Mouse (Mus musculus) MEL (cell line): Measurements from ENCODE around the gene Tbc1d23. TPM values are rescaled to one million over a fixed set of nuclear protein-coding genes. Genes with fewer than 3 reads are reported as not detected.

Experiments
- DNase-seq: peaks from one replicate; pipeline ENCODE4 v3.0.0; 2011; ENCODE audit warnings: low read depth, low spot score
- H3K27ac ChIP-seq: 2 replicates; pipeline ENCODE4 v1.5.1; 2012; ENCODE audit warnings: low read depth, mild to moderate bottlenecking, control low read depth, low read length, moderate library complexity; ENCODE audit not compliant: control insufficient read depth
- H3K27me3 ChIP-seq, 2 experiments: fragments of 150-350 bp in 1 of 2; sonication (generic) in 1 of 2; 2 replicates each; pipeline ENCODE4 v1.6.1; 2012; ENCODE audit warnings: low read length in 2 of 2, mild to moderate bottlenecking in 2 of 2, improper control_type of control experiment in 1 of 2, moderate library complexity in 1 of 2; ENCODE audit not compliant: insufficient read depth in 2 of 2, control insufficient read depth in 1 of 2
- H3K36me3 ChIP-seq, 2 experiments: 2 replicates each; pipeline ENCODE4 v1.6.1; 2012 to 2014; ENCODE audit warnings: low read length in 2 of 2, improper control_type of control experiment in 1 of 2, inconsistent platforms in 1 of 2, mild to moderate bottlenecking in 1 of 2; ENCODE audit not compliant: insufficient read depth in 2 of 2, control insufficient read depth in 1 of 2
- H3K4me1 ChIP-seq, 2 experiments: fragments of 150-350 bp in 1 of 2; sonication (generic) in 1 of 2; 2 replicates each; pipeline ENCODE4 v1.6.1; 2012; ENCODE audit warnings: low read length in 2 of 2, improper control_type of control experiment in 1 of 2, mild to moderate bottlenecking in 1 of 2; ENCODE audit not compliant: insufficient read depth in 2 of 2, control insufficient read depth in 1 of 2
- H3K4me3 ChIP-seq, 2 experiments: fragments of 150-350 bp in 1 of 2; sonication (generic) in 1 of 2; 2 replicates each; pipeline ENCODE4 v1.5.1; 2012; ENCODE audit warnings: low read depth in 2 of 2, low read length in 2 of 2, mild to moderate bottlenecking in 2 of 2, moderate library complexity in 2 of 2, control low read depth in 1 of 2, improper control_type of control experiment in 1 of 2; ENCODE audit not compliant: control insufficient read depth in 1 of 2, insufficient read depth in 1 of 2
- H3K79me2 ChIP-seq: 2 replicates; pipeline ENCODE4 v1.6.1; 2012; ENCODE audit warnings: mild to moderate bottlenecking, low read length, moderate library complexity; ENCODE audit not compliant: control insufficient read depth, poor library complexity, insufficient read depth
- H3K9ac ChIP-seq: 2 replicates; pipeline ENCODE4 v1.6.1; 2012; ENCODE audit warnings: low read depth, mild to moderate bottlenecking, control low read depth, low read length, moderate library complexity; ENCODE audit not compliant: control insufficient read depth, poor library complexity, severe bottlenecking
- H3K9me3 ChIP-seq: fragments of 150-350 bp; sonication (generic); replicated peaks from 2 replicates; pipeline ENCODE4 v1.6.1; 2012; ENCODE audit warnings: mild to moderate bottlenecking, low read length, improper control_type of control experiment, moderate library complexity; ENCODE audit not compliant: insufficient read depth
- E2F4 ChIP-seq: IDR thresholded peaks from 2 replicates; pipeline ENCODE4 v1.6.1; 2011; ENCODE audit warnings: low read depth, low read length, improper control_type of control experiment, borderline replicate concordance
- ELF1 ChIP-seq: IDR thresholded peaks from 2 replicates; pipeline ENCODE4 v1.6.1; 2014; ENCODE audit warnings: low read depth, mild to moderate bottlenecking, inconsistent platforms, low read length, improper control_type of control experiment, moderate library complexity
- EP300 ChIP-seq, 2 experiments: IDR thresholded peaks; 2 replicates each; pipeline ENCODE4 v1.6.1; 2011; ENCODE audit warnings: improper control_type of control experiment in 2 of 2, low read length in 2 of 2, low read depth in 1 of 2, mild to moderate bottlenecking in 1 of 2
- GABPA ChIP-seq: IDR thresholded peaks from 2 replicates; pipeline ENCODE4 v1.6.1; 2012; ENCODE audit warnings: low read depth, mild to moderate bottlenecking, inconsistent platforms, low read length, improper control_type of control experiment, moderate library complexity
- HCFC1 ChIP-seq: IDR thresholded peaks from 2 replicates; pipeline ENCODE4 v1.6.1; 2012; ENCODE audit warnings: low read depth, mild to moderate bottlenecking, inconsistent platforms, low read length, improper control_type of control experiment, moderate library complexity
- KAT2A ChIP-seq: conservative IDR thresholded peaks from 2 replicates; pipeline ENCODE4 v1.6.1; 2012; ENCODE audit warnings: low read depth, low read length, improper control_type of control experiment, inconsistent platforms
- MAFK ChIP-seq: IDR thresholded peaks from 2 replicates; pipeline ENCODE4 v1.6.1; 2011; ENCODE audit warnings: low read depth, mild to moderate bottlenecking, low read length, improper control_type of control experiment, borderline replicate concordance
- MEF2A ChIP-seq: IDR thresholded peaks from 2 replicates; pipeline ENCODE4 v1.6.1; 2014; ENCODE audit warnings: low read depth, mild to moderate bottlenecking, inconsistent platforms, low read length, improper control_type of control experiment; ENCODE audit not compliant: poor library complexity, insufficient replicate concordance, severe bottlenecking; ENCODE audit errors: extremely low read depth
- MYB ChIP-seq: IDR thresholded peaks from 2 replicates; pipeline ENCODE4 v1.6.1; 2011; ENCODE audit warnings: mild to moderate bottlenecking, low read depth, low read length, improper control_type of control experiment
- NRF1 ChIP-seq: IDR thresholded peaks from 2 replicates; pipeline ENCODE4 v1.6.1; 2014; ENCODE audit warnings: low read depth, mild to moderate bottlenecking, inconsistent platforms, low read length, improper control_type of control experiment, moderate library complexity; ENCODE audit not compliant: poor library complexity, insufficient read depth, severe bottlenecking
- TAL1 ChIP-seq: IDR thresholded peaks from 2 replicates; pipeline ENCODE4 v1.6.1; 2012; ENCODE audit warnings: mild to moderate bottlenecking, inconsistent platforms, low read length, moderate library complexity, mixed read lengths
- USF2 ChIP-seq, 2 experiments: IDR thresholded peaks; 2 replicates each; pipeline ENCODE4 v1.6.1; 2011 to 2012; ENCODE audit warnings: improper control_type of control experiment in 2 of 2, low read length in 2 of 2, borderline replicate concordance in 1 of 2, inconsistent platforms in 1 of 2, low read depth in 1 of 2, mild to moderate bottlenecking in 1 of 2; ENCODE audit not compliant: insufficient read depth in 1 of 2
- ZC3H11A ChIP-seq: IDR thresholded peaks from 2 replicates; pipeline ENCODE4 v1.6.1; 2012; ENCODE audit warnings: low read depth, mild to moderate bottlenecking, inconsistent platforms, low read length, improper control_type of control experiment
- ZNF384 ChIP-seq: IDR thresholded peaks from 2 replicates; pipeline ENCODE4 v1.6.1; 2012; ENCODE audit warnings: low read depth, mild to moderate bottlenecking, inconsistent platforms, low read length, improper control_type of control experiment
- polyA plus RNA-seq, 2 experiments: library from polyadenylated mRNA; stranded (reverse) in 1 of 2; unstranded in 1 of 2; fragments of >175 nt in 1 of 2; fragments of >200 nt in 1 of 2; gene quantifications; 2 replicates each; pipeline versions ENCODE4 v1.2.1 to v1.2.4; 2012; ENCODE audit warnings: low replicate concordance in 2 of 2, low read depth in 1 of 2; ENCODE audit not compliant: insufficient read length in 2 of 2, insufficient read depth in 1 of 2, missing spikeins in 1 of 2
- total RNA-seq: library from RNA; depleted of rRNA; stranded (reverse); fragments of 300-350 nt; gene quantifications from 2 replicates; pipeline ENCODE4 v1.2.3, GENCODE M21; 2012

Gene Tbc1d23
- total and polyA plus RNA-seq, 3 experiments = 16.9 to 18.1 TPM; not detected in 1

- Histone ChIP-seq H3K9ac (no peak overlapping the region), H3K27ac (no peak overlapping the region), H3K36me3 (no peaks in the 10 kb centered on the region), H3K27me3 (peaks cover 0 to 3% of the 10 kb centered on the region in 2 experiments; a peak in 2 of 4 replicates), H3K4me1 (no peaks in the 10 kb centered on the region), H3K79me2 (no peaks in the 10 kb centered on the region), H3K9me3 (no peaks in the 10 kb centered on the region), H3K4me3 (no peak overlapping the region)
- DNase-seq = no peak
- TF ChIP-seq EP300 (IDR thresholded peaks at IDR 0.05; ENCODE audit: low read depth in 1 of 2, low read length in 2 of 2) (no peak), KAT2A (no peak), MEF2A (no peak), HCFC1 (no peak), ZNF384 (no peak), GABPA (no peak), E2F4 (no peak), USF2 (IDR thresholded peaks at IDR 0.05; ENCODE audit: borderline replicate concordance in 1 of 2, insufficient read depth in 1 of 2, low read depth in 1 of 2, low read length in 2 of 2) (no peak), NRF1 (no peak), MYB (no peak), ZC3H11A (no peak), TAL1 (no peak)
These were observed 36.9 kb upstream of the Tbc1d23 start for GRCm38 (mm10) chr16:57268058-57268841.

DNA sequence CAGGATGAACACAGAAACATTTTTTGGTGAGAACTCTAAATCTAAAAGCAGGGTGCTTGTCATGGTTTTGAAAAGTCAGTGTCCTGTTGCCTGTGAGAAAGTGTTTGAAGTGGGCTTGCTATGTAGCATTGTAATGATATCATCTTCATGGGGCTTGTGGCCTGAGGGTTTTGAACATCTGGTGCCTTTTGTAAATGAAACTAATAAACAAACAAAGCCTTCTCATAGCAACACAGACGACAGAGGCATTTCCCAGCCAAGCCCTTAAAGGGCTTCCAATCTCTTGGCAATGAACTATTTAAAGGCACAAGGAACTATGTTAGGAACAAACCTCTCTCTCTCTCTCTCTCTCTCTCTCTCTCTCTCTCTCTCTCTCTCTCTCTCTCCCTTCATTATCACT lies 35.8 kb upstream of the Tbc1d23 start:
- TF ChIP-seq MAFK (no peak), ELF1 (no peak), MEF2A (no peak)
- TF ChIP-seq, all 39 proteins: peak for 0
- Histone ChIP-seq H3K36me3 (no peaks in the 10 kb centered on the region), H3K9me3 (no peaks in the 10 kb centered on the region), H3K27me3 (peaks cover 0 to 3% of the 10 kb centered on the region in 2 experiments; a peak in 2 of 4 replicates), H3K4me3 (no peak overlapping the region), H3K79me2 (no peaks in the 10 kb centered on the region), H3K9ac (no peak overlapping the region), H3K27ac (no peak overlapping the region), H3K4me1 (no peaks in the 10 kb centered on the region)
- no peak for DNase-seq
